Mouse (Mus musculus): ENCODE results near the gene Wipf1.

GRCm38 (mm10) chr2:73469552-73469951 lies 60.0 kb downstream of the Wipf1 start:
- no peak for TF ChIP-seq CTCF (conservative IDR thresholded peaks at IDR 0.05; ENCODE audit: insufficient read depth, insufficient read length, low read depth, low read length)
- TF ChIP-seq POLR2A (IDR thresholded peaks at IDR 0.05; ENCODE audit: low read depth, low read length) = no peak

Data from kidney, adult 2 months (tissue).